Mouse (Mus musculus): Measurements from ENCODE around the gene Rfx2. TPM values are rescaled to one million over a fixed set of nuclear protein-coding genes. Genes with fewer than 3 reads are reported as not detected.

The Rfx2 gene
- total RNA-seq, 2 experiments from 2014 or later: 1.8 to 2.5 TPM

Other genes with a start within 250 kb of the Rfx2 start
- 10 to 100 TPM; 29.6 to 34.2 TPM for gene Safb2, start 246.4 kb downstream of the Rfx2 start, total RNA-seq (2021)
- gene Safb, start 246.2 kb downstream of the Rfx2 start, total RNA-seq (2021): 10 to 100 TPM; 35.9 to 39.7 TPM
- gene 2410015M20Rik, start 221.2 kb downstream of the Rfx2 start, total RNA-seq (2021): 100 to 1,000 TPM; 130 to 135 TPM
- 100 to 1,000 TPM; 482 to 579 TPM for gene Rpl36, start 217.6 kb downstream of the Rfx2 start, total RNA-seq (2021)
- gene Lonp1, start 204.1 kb downstream of the Rfx2 start, total RNA-seq (2021): 10 to 100 TPM; 60.6 to 62.6 TPM
- gene Catsperd, start 202.9 kb downstream of the Rfx2 start, total RNA-seq (2021): under 1 TPM in 1 of 2 experiments, not detected in 1; 0.15 TPM
- gene Ranbp3, start 157.7 kb downstream of the Rfx2 start, total RNA-seq (2021): 10 to 100 TPM; 37.0 to 37.1 TPM
- 100 to 1,000 TPM; 425 to 470 TPM for gene Ndufa11, start 113.2 kb downstream of the Rfx2 start, total RNA-seq (2021)
- 1 to 10 TPM; 3.3 to 3.4 TPM for gene Vmac, start 113.0 kb downstream of the Rfx2 start, total RNA-seq (2021)
- gene Nrtn, start 73.5 kb downstream of the Rfx2 start, total RNA-seq (2021): 1 to 10 TPM; 4.1 to 5.0 TPM
- 10 to 100 TPM; 13.4 to 16.1 TPM for gene Dus3l, start 66.3 kb downstream of the Rfx2 start, total RNA-seq (2021)
- gene Prr22, start 60.8 kb downstream of the Rfx2 start, total RNA-seq (2021): under 1 TPM in 1 of 2 experiments, not detected in 1; 0.12 TPM
- not detected for gene Acsbg2, start 43.4 kb upstream of the Rfx2 start, total RNA-seq (2021)
- gene 1700061G19Rik, start 44.5 kb upstream of the Rfx2 start, total RNA-seq (2021): not detected
- gene Mllt1, start 104.4 kb upstream of the Rfx2 start, total RNA-seq (2021): 10 to 100 TPM; 16.6 to 17.6 TPM
- not detected for gene Acer1, start 151.1 kb upstream of the Rfx2 start, total RNA-seq (2021)
- 10 to 100 TPM; 28.7 to 33.4 TPM for gene Clpp, start 159.3 kb upstream of the Rfx2 start, total RNA-seq (2021)
- gene Alkbh7, start 166.3 kb upstream of the Rfx2 start, total RNA-seq (2021): 10 to 100 TPM; 21.6 to 22.7 TPM
- gene Pspn, start 169.0 kb upstream of the Rfx2 start, total RNA-seq (2021): not detected
- 10 to 100 TPM; 15.1 to 16.8 TPM for gene Gtf2f1, start 180.3 kb upstream of the Rfx2 start, total RNA-seq (2021)
- not detected for gene Gm17949, start 180.5 kb upstream of the Rfx2 start, total RNA-seq (2021)
- 10 to 100 TPM; 20.8 to 27.9 TPM for gene Khsrp, start 200.5 kb upstream of the Rfx2 start, total RNA-seq (2021)
- not detected for gene Slc25a41, start 210.6 kb upstream of the Rfx2 start, total RNA-seq (2021)
- gene Crb3, start 228.1 kb upstream of the Rfx2 start, total RNA-seq (2021): under 1 TPM; 0.51 to 0.57 TPM
- gene Slc25a23, start 228.8 kb upstream of the Rfx2 start, total RNA-seq (2021): 10 to 100 TPM; 34.1 to 48.5 TPM
- gene Dennd1c, start 247.5 kb upstream of the Rfx2 start, total RNA-seq (2021): under 1 TPM; 0.43 to 0.54 TPM

Measured in gastrocnemius, postnatal 36 days (tissue).